Mouse (Mus musculus): ENCODE results near the gene Pgm2l1. TPM values are rescaled to one million over a fixed set of nuclear protein-coding genes. Genes with fewer than 3 reads are reported as not detected.

Pgm2l1 gene
- polyA plus RNA-seq, 1 experiment, result 6.4 TPM

DNA sequence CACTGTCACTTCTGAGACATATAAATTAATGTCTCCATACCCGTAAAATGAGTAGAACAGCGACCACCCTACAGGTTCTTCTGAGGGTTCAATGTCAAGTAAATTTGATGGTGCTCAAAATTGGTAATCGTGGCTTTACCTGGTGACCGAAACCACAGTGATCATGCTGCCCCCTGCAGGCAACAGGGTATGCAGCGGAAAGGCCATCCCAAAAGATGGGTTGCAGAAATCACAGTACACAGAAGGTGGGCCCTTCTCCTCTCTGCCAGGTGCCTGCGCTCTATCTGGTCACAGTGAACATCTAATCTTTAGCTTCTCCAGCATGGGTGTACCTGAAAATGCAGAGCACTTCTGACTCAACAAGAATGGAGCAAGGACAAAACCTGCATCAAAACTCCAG, 98.3 kb downstream of the Pgm2l1 start:
- TF ChIP-seq CTCF (IDR thresholded peaks at IDR 0.05; ENCODE audit: control insufficient read depth, insufficient read depth, low read length) (peak; percentile 59), POLR2A (IDR thresholded peaks at IDR 0.05; ENCODE audit: borderline replicate concordance, control insufficient read depth, low read depth, low read length) (no peak)
- no peaks in the 10 kb centered on the region for H3K4me1 ChIP-seq (ENCODE audit: control insufficient read depth, insufficient read depth, low read length)
- WGBS, result 77% methylated on average over 6 of the region's 6 CpGs
- H3K4me3 ChIP-seq (replicated peaks; ENCODE audit: control insufficient read depth, low read depth, low read length), result no peak overlapping the region
- H3K27ac ChIP-seq (ENCODE audit: control insufficient read depth, insufficient read depth, low read depth, low read length, poor library complexity), result no peak overlapping the region

DNA sequence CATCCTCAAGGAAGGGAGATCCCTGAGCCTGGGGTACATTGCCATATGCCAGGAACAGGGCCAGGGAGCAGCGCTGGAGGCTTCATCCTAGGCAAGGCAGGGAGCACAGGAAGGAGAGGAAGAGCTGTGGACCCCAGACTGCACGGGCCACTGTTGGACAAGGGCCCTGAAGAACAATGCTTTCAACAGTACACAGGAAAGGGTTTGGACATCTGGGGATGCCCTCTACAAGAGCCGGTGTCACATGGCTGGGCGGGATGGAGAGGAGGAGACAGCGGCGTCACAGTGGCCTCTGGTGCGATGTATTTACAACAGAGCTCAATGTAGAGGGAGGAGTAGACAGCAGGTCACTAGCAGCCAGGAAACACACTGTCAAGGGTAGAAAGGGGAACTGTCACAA, 100.3 kb downstream of the Pgm2l1 start:
- Histone ChIP-seq H3K27ac (ENCODE audit: control insufficient read depth, insufficient read depth, low read depth, low read length, poor library complexity) (no peak overlapping the region), H3K4me1 (ENCODE audit: control insufficient read depth, insufficient read depth, low read length) (no peaks in the 10 kb centered on the region), H3K4me3 (replicated peaks; ENCODE audit: control insufficient read depth, low read depth, low read length) (no peak overlapping the region)
- 81% methylated on average over 7 of the region's 7 CpGs for WGBS
- no peak for TF ChIP-seq CTCF (IDR thresholded peaks at IDR 0.05; ENCODE audit: control insufficient read depth, insufficient read depth, low read length)
- no peak for TF ChIP-seq POLR2A (IDR thresholded peaks at IDR 0.05; ENCODE audit: borderline replicate concordance, control insufficient read depth, low read depth, low read length)

Other genes starting within 250 kb of the Pgm2l1 start
- 14.8 and 22.3 TPM in 2 replicates for gene Rnf169, start 246.9 kb upstream of the Pgm2l1 start, polyA plus RNA-seq (2011; ENCODE audit: insufficient read depth, insufficient read length, low replicate concordance, missing spikeins)
- not detected in 2 replicates for gene Chrdl2, start 221.2 kb upstream of the Pgm2l1 start, polyA plus RNA-seq (2011; ENCODE audit: insufficient read depth, insufficient read length, low replicate concordance, missing spikeins)
- gene Pold3, start 105.8 kb upstream of the Pgm2l1 start, polyA plus RNA-seq (2011; ENCODE audit: insufficient read depth, insufficient read length, low replicate concordance, missing spikeins), result 42.7 and 47.1 TPM in 2 replicates
- gene Lipt2, start 68.1 kb upstream of the Pgm2l1 start, polyA plus RNA-seq (2011; ENCODE audit: insufficient read depth, insufficient read length, low replicate concordance, missing spikeins), result 1.5 and 3.9 TPM in 2 replicates
- 2.7 and 2.9 TPM in 2 replicates for gene Kcne3, start 50.9 kb upstream of the Pgm2l1 start, polyA plus RNA-seq (2011; ENCODE audit: insufficient read depth, insufficient read length, low replicate concordance, missing spikeins)
- not detected in 2 replicates for gene P4ha3, start 58.1 kb downstream of the Pgm2l1 start, polyA plus RNA-seq (2011; ENCODE audit: insufficient read depth, insufficient read length, low replicate concordance, missing spikeins)
- gene C2cd3, start 144.8 kb downstream of the Pgm2l1 start, polyA plus RNA-seq (2011; ENCODE audit: insufficient read depth, insufficient read length, low replicate concordance, missing spikeins), result 18.1 and 24.7 TPM in 2 replicates
- gene Ppme1, start 144.9 kb downstream of the Pgm2l1 start, polyA plus RNA-seq (2011; ENCODE audit: insufficient read depth, insufficient read length, low replicate concordance, missing spikeins), result 19.5 and 23.6 TPM in 2 replicates
- gene Ucp3, start 245.6 kb downstream of the Pgm2l1 start, polyA plus RNA-seq (2011; ENCODE audit: insufficient read depth, insufficient read length, low replicate concordance, missing spikeins), result 0.77 TPM in 1 of 2 replicates, not detected in the other